Comparison of ENCODE assay signal across 7 mouse cellular contexts in the genomic region with DNA sequence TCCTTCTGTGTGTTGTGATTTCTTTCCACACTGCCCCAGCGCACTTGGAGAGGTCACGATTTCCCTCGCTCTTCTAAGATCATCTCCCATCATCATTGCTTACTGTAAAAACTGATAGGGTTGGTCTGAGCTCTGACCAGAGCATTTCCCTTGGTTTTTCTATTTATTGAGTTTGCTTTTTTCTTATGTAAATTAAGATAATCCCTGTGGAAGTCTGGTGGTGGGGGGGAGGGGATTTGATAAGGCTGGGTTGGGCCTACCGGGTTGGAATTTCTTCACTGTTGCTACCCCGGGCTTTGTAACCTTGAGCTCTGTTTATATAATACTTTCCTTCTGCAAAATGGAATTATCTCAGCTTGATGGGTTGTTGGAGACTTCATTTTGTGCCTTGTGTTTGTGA. TPM values are rescaled to one million over a fixed set of nuclear protein-coding genes. Genes with fewer than 3 reads are reported as not detected.
DNase-seq lines count a peak whose midpoint lies in the region; ATAC-seq lines count a peak whose summit lies in the region.

No protein-coding gene starts in this region.

- intact Hi-C loops in left cerebral cortex, postnatal 10 days (cut with DNase I), result loop anchor here (2.0 kb wide), 1 partner anchor 61 kb away; no protein-coding TSS in a partner anchor

- no peaks in the 10 kb centered on the region for H3K9me3 ChIP-seq in lung, embryonic 15.5 days
- H3K9me3 ChIP-seq in forebrain, embryonic 13.5 days (replicated peaks), result no peaks in the 10 kb centered on the region
- no peaks in the 10 kb centered on the region for H3K9me3 ChIP-seq in limb, embryonic 13.5 days
- no peaks in the 10 kb centered on the region for H3K9me3 ChIP-seq in stomach, embryonic 15.5 days

- WGBS in lung, embryonic 15.5 days, result 24% methylated on average over 5 of the region's 5 CpGs
- 10% methylated on average over 5 of the region's 5 CpGs for WGBS in forebrain, embryonic 13.5 days
- WGBS in limb, embryonic 13.5 days, result 38% methylated on average over 5 of the region's 5 CpGs
- 29% methylated on average over 5 of the region's 5 CpGs for WGBS in stomach, embryonic 15.5 days

- peaks cover 55% of the 10 kb centered on the region for H3K4me1 ChIP-seq in lung, embryonic 15.5 days
- peaks cover 74% of the 10 kb centered on the region for H3K4me1 ChIP-seq in forebrain, embryonic 13.5 days
- peaks cover 66% of the 10 kb centered on the region for H3K4me1 ChIP-seq in limb, embryonic 13.5 days
- H3K4me1 ChIP-seq in stomach, embryonic 15.5 days, result peaks cover 54% of the 10 kb centered on the region

- H3K9ac ChIP-seq in lung, embryonic 15.5 days, result no peak overlapping the region
- peak overlapping the region; percentile 53; the same call in 1 of the 2 replicates for H3K9ac ChIP-seq in forebrain, embryonic 13.5 days
- H3K9ac ChIP-seq in limb, embryonic 13.5 days, result no peak overlapping the region
- H3K9ac ChIP-seq in stomach, embryonic 15.5 days, result no peak overlapping the region

- H3K4me2 ChIP-seq in lung, embryonic 15.5 days, result peak overlapping the region; percentile 92
- peak overlapping the region; percentile 99 for H3K4me2 ChIP-seq in forebrain, embryonic 13.5 days
- H3K4me2 ChIP-seq in limb, embryonic 13.5 days (replicated peaks), result peak overlapping the region; percentile 99
- peak overlapping the region; percentile 92 for H3K4me2 ChIP-seq in stomach, embryonic 15.5 days

- no peak overlapping the region for H3K4me3 ChIP-seq in lung, embryonic 15.5 days
- H3K4me3 ChIP-seq in forebrain, embryonic 13.5 days, result no peak overlapping the region
- H3K4me3 ChIP-seq in limb, embryonic 13.5 days, result no peak overlapping the region
- no peak overlapping the region for H3K4me3 ChIP-seq in stomach, embryonic 15.5 days (replicated peaks)

- no peak for ATAC-seq in lung, embryonic 15.5 days (ENCODE audit: borderline replicate concordance, extremely low read depth, low FRiP score, low TSS enrichment)
- ATAC-seq in forebrain, embryonic 13.5 days, result no peak
- ATAC-seq in limb, embryonic 13.5 days (ENCODE audit: low FRiP score, low read depth), result no peak
- ATAC-seq in stomach, embryonic 15.5 days (ENCODE audit: insufficient read depth, low FRiP score, low read depth), result no peak

- no peaks in the 10 kb centered on the region for H3K36me3 ChIP-seq in lung, embryonic 15.5 days
- peaks cover 11% of the 10 kb centered on the region; the same call in 1 of the 2 replicates for H3K36me3 ChIP-seq in forebrain, embryonic 13.5 days (ENCODE audit: poor library complexity, severe bottlenecking)
- H3K36me3 ChIP-seq in limb, embryonic 13.5 days, result peaks cover 7% of the 10 kb centered on the region
- H3K36me3 ChIP-seq in stomach, embryonic 15.5 days, result no peaks in the 10 kb centered on the region

- H3K27me3 ChIP-seq in lung, embryonic 15.5 days, result no peaks in the 10 kb centered on the region
- no peaks in the 10 kb centered on the region for H3K27me3 ChIP-seq in forebrain, embryonic 13.5 days
- no peaks in the 10 kb centered on the region for H3K27me3 ChIP-seq in limb, embryonic 13.5 days
- H3K27me3 ChIP-seq in stomach, embryonic 15.5 days (replicated peaks), result no peaks in the 10 kb centered on the region

- peak overlapping the region; percentile 100 for H3K27ac ChIP-seq in lung, embryonic 15.5 days
- peak overlapping the region; percentile 100; the same call in 1 of the 2 replicates for H3K27ac ChIP-seq in forebrain, embryonic 13.5 days
- H3K27ac ChIP-seq in limb, embryonic 13.5 days, result peak overlapping the region; percentile 100; the same call in 1 of the 2 replicates
- peak overlapping the region; percentile 100 for H3K27ac ChIP-seq in stomach, embryonic 15.5 days

- DNase-seq in lung, adult 18-20 months, result no peak
- DNase-seq in adrenal gland, adult 8-10 months, result no peak
- DNase-seq in left cerebral cortex, postnatal 10 days (ENCODE audit: extremely low spot score in 1 of 2, low spot score in 2 of 2), result no peak

RNA-seq across cellular contexts. Expression of a gene that starts 1.1 kb away (rescaled TPM):
- polyA plus RNA-seq in lung, embryonic 15.5 days (2015; fragmentation: Nextera tagmentation; extraction: Ambion mirVana), result 49.4 and 50.0 TPM in 2 replicates
- polyA plus RNA-seq in forebrain, embryonic 13.5 days (2015; fragmentation: Nextera tagmentation; extraction: Ambion mirVana), result 54.2 and 54.8 TPM in 2 replicates
- polyA plus RNA-seq in limb, embryonic 13.5 days (2015; fragmentation: Nextera tagmentation; extraction: Ambion mirVana), result 39.2 and 41.2 TPM in 2 replicates
- polyA plus RNA-seq in stomach, embryonic 15.5 days (2015; fragmentation: Nextera tagmentation; extraction: Ambion mirVana), result 28.4 and 29.3 TPM in 2 replicates
- total RNA-seq in adrenal gland, adult 8-10 months (2022), result 10 to 100 TPM; 69.8 to 92.2 (median 82.8) TPM
- total RNA-seq in left cerebral cortex, postnatal 10 days (2021), result 10 to 100 TPM; 86.4 to 89.5 TPM
